Mouse (Mus musculus) limb, embryonic 11.5 days (tissue): Measurements from ENCODE around the gene Plekhg1. TPM values are rescaled to one million over a fixed set of nuclear protein-coding genes. Genes with fewer than 3 reads are reported as not detected.

Experiments
- ATAC-seq: fragments of 200-750 bp; cut with Nextera tagmentation; 2 replicates; pipeline ENCODE4 v1.8.0; 2017; ENCODE audit warnings: low read depth; ENCODE audit not compliant: insufficient number of reproducible peaks, low FRiP score, low TSS enrichment
- DNase-seq: peaks from one replicate; pipeline ENCODE4 v3.0.0-alpha.2; 2015; ENCODE audit warnings: low spot score
- H3K27ac ChIP-seq: fragments of 300-500 bp; sonication (generic); replicated peaks from 2 replicates; pipeline ENCODE4 v1.5.1; 2014; ENCODE audit warnings: low read depth, mild to moderate bottlenecking, low read length
- H3K27me3 ChIP-seq: fragments of 300-500 bp; sonication (generic); 2 replicates; pipeline ENCODE4 v1.6.1; 2014; ENCODE audit warnings: mild to moderate bottlenecking, low read length, mixed read lengths; ENCODE audit not compliant: control insufficient read depth, insufficient read depth
- H3K36me3 ChIP-seq: fragments of 300-500 bp; sonication (generic); 2 replicates; pipeline ENCODE4 v1.6.1; 2014; ENCODE audit warnings: mild to moderate bottlenecking, low read length, moderate library complexity, mixed read lengths; ENCODE audit not compliant: control insufficient read depth, insufficient read depth
- H3K4me1 ChIP-seq: fragments of 300-500 bp; sonication (generic); 2 replicates; pipeline ENCODE4 v1.6.1; 2014; ENCODE audit warnings: low read length, mixed read lengths; ENCODE audit not compliant: control insufficient read depth, insufficient read depth
- H3K4me2 ChIP-seq: fragments of 300-500 bp; sonication (generic); 2 replicates; pipeline ENCODE4 v1.6.1; 2014; ENCODE audit warnings: low read depth, mild to moderate bottlenecking, moderate library complexity; ENCODE audit not compliant: severe bottlenecking
- H3K4me3 ChIP-seq: fragments of 300-500 bp; sonication (generic); 2 replicates; pipeline ENCODE4 v1.5.1; 2014; ENCODE audit warnings: low read depth, low read length
- H3K9ac ChIP-seq: fragments of 300-500 bp; sonication (generic); 2 replicates; pipeline ENCODE4 v1.6.1; 2014; ENCODE audit warnings: mild to moderate bottlenecking, low read length
- H3K9me3 ChIP-seq: fragments of 300-500 bp; sonication (generic); 2 replicates; pipeline ENCODE4 v1.6.1; 2016; ENCODE audit warnings: low read length; ENCODE audit not compliant: control insufficient read depth
- WGBS: fragments of 180-500 bp; shearing (Covaris S2); extraction: QIAGEN DNeasy Blood & Tissue Kit; methylation state at CpG from one replicate; pipeline ENCODE4 v1.1.7; 2014; 5-methylcytosine and 5-hydroxymethylcytosine counted together
- polyA plus RNA-seq: library from polyadenylated mRNA; unstranded; fragments of >200 nt; fragmentation: Nextera tagmentation; extraction: Ambion mirVana; gene quantifications from 2 replicates; pipeline ENCODE4 v1.2.1, GENCODE M21; 2014

The Plekhg1 gene
- polyA plus RNA-seq, 1 experiment from 2014 or later, result 10.2 TPM

GRCm38 (mm10) chr10:3749580-3749979 lies 9.4 kb downstream of the Plekhg1 start:
- DNase-seq (no peak), ATAC-seq (no peak)
- H3K4me1 ChIP-seq, result no peaks in the 10 kb centered on the region
- H3K36me3 ChIP-seq, result no peaks in the 10 kb centered on the region
- no peak overlapping the region for H3K4me3 ChIP-seq
- no peak overlapping the region for H3K4me2 ChIP-seq
- 59% methylated on average over 1 of the region's 1 CpGs for WGBS
- H3K9ac ChIP-seq, result no peak overlapping the region
- H3K27me3 ChIP-seq, result no peaks in the 10 kb centered on the region
- no peaks in the 10 kb centered on the region for H3K9me3 ChIP-seq
- no peak overlapping the region for H3K27ac ChIP-seq

GRCm38 (mm10) chr10:3761992-3762391 lies 21.8 kb downstream of the Plekhg1 start:
- Histone ChIP-seq H3K27me3 (no peaks in the 10 kb centered on the region), H3K36me3 (no peaks in the 10 kb centered on the region), H3K9me3 (no peaks in the 10 kb centered on the region), H3K4me1 (no peaks in the 10 kb centered on the region), H3K4me3 (no peak overlapping the region), H3K27ac (no peak overlapping the region), H3K4me2 (no peak overlapping the region), H3K9ac (no peak overlapping the region)
- 82% methylated on average over 5 of the region's 5 CpGs for WGBS
- DNase-seq, result no peak
- no peak for ATAC-seq

- ATAC-seq (no peak), DNase-seq (no peak)
- no peaks in the 10 kb centered on the region for H3K27me3 ChIP-seq
- no peak overlapping the region for H3K4me3 ChIP-seq
- H3K4me1 ChIP-seq, result no peaks in the 10 kb centered on the region
- H3K4me2 ChIP-seq, result no peak overlapping the region
- WGBS, result 72% methylated on average over 3 of the region's 3 CpGs
- no peaks in the 10 kb centered on the region for H3K36me3 ChIP-seq
- no peaks in the 10 kb centered on the region for H3K9me3 ChIP-seq
- no peak overlapping the region for H3K9ac ChIP-seq
- H3K27ac ChIP-seq, result no peak overlapping the region
These were observed 23.0 kb downstream of the Plekhg1 start for GRCm38 (mm10) chr10:3763199-3763598.

- no peaks in the 10 kb centered on the region for H3K9me3 ChIP-seq
- H3K36me3 ChIP-seq, result no peaks in the 10 kb centered on the region
- H3K4me3 ChIP-seq, result no peak overlapping the region
- DNase-seq (no peak), ATAC-seq (no peak)
- H3K9ac ChIP-seq, result no peak overlapping the region
- 67% methylated on average over 5 of the region's 5 CpGs for WGBS
- no peak overlapping the region for H3K4me2 ChIP-seq
- H3K4me1 ChIP-seq, result no peaks in the 10 kb centered on the region
- H3K27ac ChIP-seq, result no peak overlapping the region
- no peaks in the 10 kb centered on the region for H3K27me3 ChIP-seq
These were observed 29.0 kb downstream of the Plekhg1 start for GRCm38 (mm10) chr10:3769131-3769530.

- Histone ChIP-seq H3K9ac (no peak overlapping the region), H3K4me2 (no peak overlapping the region), H3K4me3 (no peak overlapping the region), H3K27me3 (no peaks in the 10 kb centered on the region), H3K9me3 (no peaks in the 10 kb centered on the region), H3K36me3 (no peaks in the 10 kb centered on the region), H3K27ac (no peak overlapping the region), H3K4me1 (no peaks in the 10 kb centered on the region)
- ATAC-seq, result no peak
- 78% methylated on average over 2 of the region's 2 CpGs for WGBS
- DNase-seq, result no peak
These were observed 34.2 kb downstream of the Plekhg1 start for GRCm38 (mm10) chr10:3774330-3774729.

GRCm38 (mm10) chr10:3776761-3777160 lies 36.6 kb downstream of the Plekhg1 start:
- no peak for ATAC-seq
- H3K9ac ChIP-seq, result no peak overlapping the region
- no peak overlapping the region for H3K27ac ChIP-seq
- no peaks in the 10 kb centered on the region for H3K9me3 ChIP-seq
- WGBS, result 76% methylated on average over 2 of the region's 2 CpGs
- no peaks in the 10 kb centered on the region for H3K27me3 ChIP-seq
- H3K36me3 ChIP-seq, result no peaks in the 10 kb centered on the region
- H3K4me2 ChIP-seq, result no peak overlapping the region
- no peak overlapping the region for H3K4me3 ChIP-seq
- DNase-seq, result no peak
- no peaks in the 10 kb centered on the region for H3K4me1 ChIP-seq

GRCm38 (mm10) chr10:3785362-3785761 lies 45.2 kb downstream of the Plekhg1 start:
- H3K4me3 ChIP-seq, result no peak overlapping the region
- DNase-seq, result no peak
- 69% methylated on average over 4 of the region's 4 CpGs for WGBS
- H3K9ac ChIP-seq, result no peak overlapping the region
- H3K4me2 ChIP-seq, result no peak overlapping the region
- no peaks in the 10 kb centered on the region for H3K27me3 ChIP-seq
- H3K36me3 ChIP-seq, result no peaks in the 10 kb centered on the region
- H3K9me3 ChIP-seq, result no peaks in the 10 kb centered on the region
- ATAC-seq, result no peak
- H3K4me1 ChIP-seq, result no peaks in the 10 kb centered on the region
- no peak overlapping the region for H3K27ac ChIP-seq

- no peaks in the 10 kb centered on the region for H3K27me3 ChIP-seq
- no peaks in the 10 kb centered on the region for H3K9me3 ChIP-seq
- DNase-seq (no peak), ATAC-seq (no peak)
- no peak overlapping the region for H3K4me3 ChIP-seq
- 92% methylated on average over 4 of the region's 4 CpGs for WGBS
- H3K4me2 ChIP-seq, result no peak overlapping the region
- H3K9ac ChIP-seq, result no peak overlapping the region
- H3K4me1 ChIP-seq, result no peaks in the 10 kb centered on the region
- H3K36me3 ChIP-seq, result no peaks in the 10 kb centered on the region
- H3K27ac ChIP-seq, result no peak overlapping the region
These were observed 46.4 kb downstream of the Plekhg1 start for GRCm38 (mm10) chr10:3786531-3786930.

- DNase-seq, result no peak
- Histone ChIP-seq H3K36me3 (no peaks in the 10 kb centered on the region), H3K27ac (no peak overlapping the region), H3K9me3 (no peaks in the 10 kb centered on the region), H3K4me3 (no peak overlapping the region), H3K4me2 (no peak overlapping the region), H3K27me3 (no peaks in the 10 kb centered on the region), H3K9ac (no peak overlapping the region), H3K4me1 (no peaks in the 10 kb centered on the region)
- 63% methylated on average over 5 of the region's 5 CpGs for WGBS
- no peak for ATAC-seq
These were observed 46.8 kb downstream of the Plekhg1 start for GRCm38 (mm10) chr10:3787006-3787405.
